Mouse (Mus musculus): ENCODE measurements around the gene Bbip1.

GRCm38 (mm10) chr19:53880460-53880859, 64.0 kb downstream of the Bbip1 start:
- no peak for TF ChIP-seq CTCF (IDR thresholded peaks at IDR 0.05; ENCODE audit: borderline replicate concordance, insufficient read depth, low read length)
- no peak for TF ChIP-seq POLR2A (IDR thresholded peaks at IDR 0.05; ENCODE audit: low read depth, low read length)
